Mouse (Mus musculus): ENCODE results near the gene Fbxl17.

The Fbxl17 gene

GRCm38 (mm10) chr17:63499636-63500155 lies at the start of gene Fbxl17:
Fbxl17 (minus strand) TSS chr17:63500017.
- DNase-seq (ENCODE audit: low spot score in 2 of 2): peak; percentile 58 to 64

- DNase-seq (ENCODE audit: low spot score in 2 of 2): peak; percentile 2 to 11
Measured at GRCm38 (mm10) chr17:63547465-63547864, 47.6 kb upstream of the Fbxl17 start.

GRCm38 (mm10) chr17:63534576-63535265 lies 34.9 kb upstream of the Fbxl17 start:
- no peak for DNase-seq (ENCODE audit: low spot score in 2 of 2)

GRCm38 (mm10) chr17:63533074-63533836 lies 33.4 kb upstream of the Fbxl17 start:
- no peak for DNase-seq (ENCODE audit: low spot score in 2 of 2)

GRCm38 (mm10) chr17:63529476-63529875 lies 29.7 kb upstream of the Fbxl17 start:
- no peak for DNase-seq (ENCODE audit: low spot score in 2 of 2)

DNA sequence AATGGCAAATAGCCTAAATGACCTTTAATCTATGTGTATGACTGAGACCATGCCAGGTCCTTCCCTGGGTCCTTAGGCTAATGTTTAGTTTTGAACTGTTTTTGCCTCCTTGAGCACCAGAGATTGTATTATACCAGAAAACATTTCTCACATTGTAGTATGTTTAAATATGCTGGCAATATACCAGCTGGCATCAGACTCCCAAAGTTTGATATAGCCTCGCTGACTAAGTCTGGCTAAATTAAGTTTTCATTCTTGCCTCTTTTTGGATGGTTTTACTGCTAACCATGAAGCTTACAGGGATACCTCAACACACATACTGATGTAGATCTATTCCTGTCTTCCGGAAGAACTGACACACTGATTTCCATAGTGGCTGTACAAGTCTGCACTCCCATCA lies 20.9 kb upstream of the Fbxl17 start:
- peak; percentile 4 to 45 for DNase-seq (ENCODE audit: low spot score in 2 of 2)

DNA sequence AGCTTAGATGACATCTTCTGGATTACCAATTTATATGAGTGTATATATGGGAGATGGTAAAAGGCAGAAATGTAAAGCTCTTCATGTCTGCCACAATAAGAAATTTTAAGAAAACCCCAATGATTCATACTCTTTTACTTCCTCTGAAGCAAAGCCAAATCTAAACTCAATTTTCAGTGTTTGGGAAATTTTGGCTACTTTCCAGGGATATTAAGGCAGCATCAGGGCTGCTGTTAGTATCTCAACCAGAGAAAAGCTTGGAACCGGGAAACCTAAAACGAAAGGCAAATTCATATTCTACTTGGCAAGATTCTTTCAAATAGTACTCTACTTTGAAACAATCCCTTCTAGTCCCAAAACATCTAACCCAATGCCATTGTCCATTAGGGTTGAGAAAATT lies 10.6 kb upstream of the Fbxl17 start:
- no peak for DNase-seq (ENCODE audit: low spot score in 2 of 2)

DNA sequence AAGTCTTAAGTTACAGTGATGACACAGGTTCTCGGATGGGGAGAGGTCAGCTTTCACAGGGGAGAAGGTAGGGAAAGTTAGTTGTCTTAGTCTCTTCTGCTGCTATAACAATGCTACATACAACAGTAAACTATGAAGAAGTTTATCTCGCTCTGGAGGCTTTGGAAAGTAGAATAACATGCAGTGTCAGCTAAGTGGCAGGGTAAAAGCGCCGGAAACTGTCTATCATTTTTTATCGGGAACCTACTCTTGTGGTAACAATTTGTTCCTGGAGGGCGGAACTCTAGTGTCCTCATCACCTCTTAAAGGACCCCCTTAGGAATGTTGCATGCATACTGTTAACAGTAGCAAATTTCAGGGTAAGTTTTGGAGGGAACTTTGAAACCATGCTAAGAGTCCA lies 1.3 kb upstream of the Fbxl17 start:
- DNase-seq (ENCODE audit: low spot score in 2 of 2): no peak

DNA sequence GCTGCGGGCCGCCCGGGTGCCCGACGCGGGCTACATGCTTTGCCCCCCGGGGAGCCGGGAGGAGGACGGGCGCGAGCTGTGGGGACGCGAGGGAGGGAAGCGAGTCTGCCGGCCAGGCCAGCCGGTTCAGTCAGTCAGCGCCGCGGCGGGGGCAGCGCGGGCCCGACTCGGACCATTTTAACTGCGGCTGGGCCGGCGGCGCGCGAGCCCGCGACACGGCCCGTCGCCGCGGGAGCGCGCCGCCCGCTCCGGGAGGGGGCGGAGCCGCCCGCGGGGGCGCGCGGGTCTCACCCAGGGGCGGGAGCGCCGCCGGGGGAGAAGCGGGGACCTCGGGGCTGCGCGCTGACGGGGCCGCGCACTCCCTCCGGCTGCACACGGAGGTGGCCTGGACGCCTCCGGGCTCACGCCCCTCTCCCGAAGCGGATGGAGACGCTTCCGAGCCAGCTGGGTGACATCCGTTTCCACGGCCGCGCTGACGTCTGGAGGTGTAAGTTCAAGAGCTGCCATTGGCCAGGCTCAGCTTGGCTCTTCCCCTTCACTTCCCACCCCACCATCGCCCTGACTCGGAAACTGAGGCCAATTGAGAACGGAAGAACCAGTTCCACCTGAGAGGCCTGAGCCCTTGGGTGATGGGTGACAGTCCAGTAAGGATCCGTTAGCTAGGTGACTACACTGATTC lies 478 bp upstream of the Fbxl17 start:
- peak; percentile 85 to 90 for DNase-seq (ENCODE audit: low spot score in 2 of 2)

DNA sequence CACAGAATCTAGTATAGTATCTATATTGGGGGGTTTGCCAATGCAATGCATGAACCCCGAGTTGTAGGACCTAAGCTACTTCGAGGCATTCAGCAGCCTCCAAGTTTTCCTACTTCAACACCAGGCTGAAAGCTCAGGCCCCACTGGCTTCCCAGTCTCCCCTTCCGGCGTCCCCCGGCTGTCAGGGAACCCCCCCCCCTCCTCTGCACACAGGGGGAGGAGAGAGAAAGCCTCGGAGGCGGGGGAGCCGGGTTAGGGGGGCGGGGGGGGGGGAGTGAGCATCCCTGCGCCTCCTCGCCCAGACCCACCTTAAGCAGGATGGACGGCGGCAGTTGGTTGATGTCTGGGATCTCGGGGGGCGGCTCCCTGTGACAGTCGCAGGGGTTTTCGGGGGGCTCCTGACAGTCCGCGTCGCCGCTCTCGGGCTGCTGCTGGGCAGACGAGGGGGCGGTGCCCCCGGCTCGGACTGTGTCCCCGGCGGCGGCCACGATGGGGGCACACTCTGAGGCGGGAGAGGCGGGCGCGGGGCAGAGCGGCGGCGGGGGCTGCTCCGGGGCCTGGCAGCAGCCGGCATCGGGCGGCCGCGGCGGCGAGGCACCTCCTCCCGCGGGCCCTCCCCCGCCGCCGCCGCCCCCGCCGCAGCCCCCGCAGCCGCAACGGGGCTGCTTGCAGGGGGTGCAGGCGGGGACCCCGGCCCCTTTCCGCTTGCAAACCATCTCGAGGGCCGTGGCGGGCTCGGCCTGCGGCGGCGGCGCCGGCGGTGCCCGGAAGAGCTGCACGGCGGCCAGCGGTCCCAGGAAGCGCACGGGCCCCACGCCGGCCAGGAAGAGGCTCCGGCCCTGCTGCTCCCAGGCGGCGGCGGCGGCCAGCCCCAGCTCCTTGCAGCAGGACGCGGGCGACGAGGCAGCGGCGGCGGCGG lies 841 bp downstream of the Fbxl17 start:
- no peak for DNase-seq (ENCODE audit: low spot score in 2 of 2)

DNA sequence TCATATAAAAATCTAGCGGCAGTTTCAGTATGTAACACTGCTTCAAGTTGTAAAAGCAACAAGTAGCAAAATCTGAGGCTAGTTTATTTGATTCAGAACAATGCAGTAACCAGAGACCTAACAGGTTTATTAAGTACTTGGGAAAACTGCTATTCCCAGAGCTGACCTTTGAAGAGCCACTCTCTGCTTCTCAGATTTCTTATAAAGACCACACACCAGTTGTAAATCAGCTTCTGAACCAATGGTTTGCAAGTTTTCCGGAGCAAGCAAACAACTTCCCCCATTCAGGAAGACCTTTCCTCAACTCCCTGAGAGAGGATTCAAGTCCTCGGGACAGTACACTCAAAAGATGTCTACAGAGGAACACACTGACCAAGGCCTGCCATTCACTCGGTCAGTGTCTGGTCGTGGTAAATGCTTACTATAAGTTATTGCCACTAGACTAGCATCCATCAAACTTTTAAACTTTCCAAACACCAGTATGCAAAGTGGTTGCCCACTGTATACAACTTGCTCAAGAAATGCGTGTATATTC lies 1.6 kb downstream of the Fbxl17 start:
- no peak for DNase-seq (ENCODE audit: low spot score in 2 of 2)

DNA sequence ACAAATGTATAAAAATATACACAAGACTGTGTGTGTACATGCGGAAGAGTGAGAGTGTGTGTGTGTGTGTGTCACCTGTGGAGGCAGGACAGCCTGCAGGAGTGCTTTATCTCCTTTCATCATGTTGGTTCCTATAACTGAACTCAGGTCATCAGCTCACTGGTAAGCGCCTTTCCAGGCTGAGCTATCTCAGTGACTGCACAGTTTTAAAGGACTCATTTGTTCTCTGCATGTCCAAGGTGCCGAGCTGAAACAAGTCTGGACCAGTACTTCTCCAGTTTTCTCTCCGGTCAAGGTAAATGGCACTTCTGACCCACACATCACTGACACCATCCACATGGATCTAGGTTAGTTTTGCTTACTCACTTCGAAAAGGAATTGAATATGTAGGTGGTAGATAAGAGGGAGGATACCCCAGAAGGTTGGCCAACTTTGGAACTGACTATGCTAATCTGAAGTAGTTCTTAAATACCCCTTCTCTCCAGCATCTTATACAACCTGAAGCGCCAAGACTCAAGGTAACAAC lies 2.5 kb downstream of the Fbxl17 start:
- DNase-seq (ENCODE audit: low spot score in 2 of 2): no peak

DNA sequence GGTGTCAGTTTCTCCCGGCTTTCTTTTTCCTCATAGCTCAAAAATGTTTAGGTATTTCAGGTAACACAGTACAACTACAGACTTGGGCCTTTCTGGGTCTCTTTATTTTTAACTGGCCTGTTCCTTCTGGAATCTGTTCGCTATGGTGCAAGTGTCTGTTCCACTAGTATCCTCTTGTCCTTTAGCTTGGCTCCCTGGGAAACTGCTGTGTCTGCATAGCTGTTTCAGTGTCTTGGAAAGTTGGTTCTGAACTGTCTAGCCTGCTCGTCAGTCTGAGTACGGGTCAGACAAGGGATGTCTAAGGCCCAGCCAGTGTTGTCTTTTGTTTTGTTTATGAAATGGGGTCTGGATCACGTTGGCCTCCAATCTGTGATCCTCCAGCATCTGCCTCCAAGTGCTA lies 3.7 kb downstream of the Fbxl17 start:
- DNase-seq (ENCODE audit: low spot score in 2 of 2): no peak

DNA sequence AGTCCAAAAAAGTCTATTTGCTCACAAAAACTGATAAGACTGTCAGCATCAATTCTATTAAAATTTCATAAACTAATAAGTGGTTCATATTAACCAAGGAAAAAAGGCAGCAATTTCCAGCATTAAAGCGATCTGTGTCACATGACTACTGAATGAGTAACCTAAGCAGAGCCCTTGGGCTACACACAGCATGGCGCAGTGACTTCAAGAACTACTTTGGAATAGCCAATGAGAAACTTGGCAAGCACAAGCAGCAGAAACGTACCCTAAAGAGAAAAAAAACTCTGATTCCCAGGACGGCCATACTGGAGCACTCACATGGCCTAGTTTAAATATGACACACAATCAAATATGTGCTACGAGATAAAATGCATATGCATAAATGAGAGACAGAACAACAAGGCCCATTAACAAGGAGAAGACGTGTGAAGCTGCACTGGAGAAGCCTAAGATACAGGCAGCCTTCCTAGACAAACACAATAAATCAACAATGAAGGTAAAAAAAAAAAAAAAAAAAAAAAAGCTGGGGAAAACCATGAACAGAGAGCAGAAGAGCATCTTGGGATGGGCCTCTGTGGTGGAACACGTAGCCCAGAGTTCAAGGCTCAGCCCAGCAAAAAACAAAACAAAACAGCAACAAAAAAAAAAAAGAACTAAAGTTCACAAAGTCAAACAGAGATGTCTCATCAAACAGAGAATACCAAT lies 5.8 kb downstream of the Fbxl17 start:
- DNase-seq (ENCODE audit: low spot score in 2 of 2): no peak

GRCm38 (mm10) chr17:63493274-63493673 lies 6.5 kb downstream of the Fbxl17 start:
- no peak for DNase-seq (ENCODE audit: low spot score in 2 of 2)

DNA sequence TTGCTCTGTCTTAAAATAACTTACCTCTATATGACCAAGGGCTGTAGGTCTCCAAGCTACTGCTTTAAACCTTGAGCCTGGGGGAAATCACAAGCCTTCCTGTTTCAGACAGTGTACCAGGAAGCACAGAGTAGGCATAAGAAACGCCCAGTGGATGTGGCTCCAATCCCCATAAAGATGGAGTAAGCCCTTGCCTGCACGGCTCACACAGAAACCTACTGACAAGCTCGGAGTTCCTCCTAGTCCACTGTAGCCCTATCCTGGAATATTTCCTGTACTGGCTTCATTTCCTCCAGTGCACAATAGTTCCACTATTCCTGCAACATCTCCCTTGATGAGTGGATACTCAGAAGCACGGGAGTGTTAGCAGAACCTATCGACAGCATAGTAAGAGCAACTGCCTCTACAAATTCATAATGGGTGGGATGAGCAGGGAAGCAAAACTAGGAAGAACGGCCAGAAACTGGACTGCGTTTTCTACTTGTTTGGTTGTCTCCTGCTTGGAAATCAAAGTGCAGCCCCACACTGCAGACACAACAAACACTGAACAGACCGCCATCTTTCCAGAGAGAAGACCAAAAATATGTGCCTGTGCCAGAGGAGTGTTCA lies 7.0 kb downstream of the Fbxl17 start:
- DNase-seq (ENCODE audit: low spot score in 2 of 2): no peak

DNA sequence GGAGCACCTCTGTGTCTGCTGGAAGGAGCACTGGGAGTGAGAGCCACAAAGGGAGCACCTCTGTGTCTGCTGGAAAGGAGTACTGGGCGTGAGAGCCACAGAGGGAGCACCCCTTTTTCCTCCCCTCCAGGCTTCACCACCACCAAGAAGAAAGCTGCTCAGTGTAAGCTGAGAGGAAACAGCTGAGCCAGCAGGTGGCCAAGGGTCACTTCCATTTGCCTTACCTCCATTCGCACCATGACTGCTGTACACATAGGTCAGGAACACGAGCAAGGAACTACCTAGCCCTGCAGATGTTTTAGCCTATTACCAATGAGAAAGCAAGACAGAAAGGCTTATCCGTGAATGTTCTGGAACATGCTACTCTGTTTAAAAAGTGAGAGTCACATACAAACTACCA lies 10.3 kb downstream of the Fbxl17 start:
- DNase-seq (ENCODE audit: low spot score in 2 of 2): no peak

- peak; percentile 60 to 78 for DNase-seq (ENCODE audit: low spot score in 2 of 2)
Measured at GRCm38 (mm10) chr17:63467866-63468265, 32.0 kb downstream of the Fbxl17 start.

DNA sequence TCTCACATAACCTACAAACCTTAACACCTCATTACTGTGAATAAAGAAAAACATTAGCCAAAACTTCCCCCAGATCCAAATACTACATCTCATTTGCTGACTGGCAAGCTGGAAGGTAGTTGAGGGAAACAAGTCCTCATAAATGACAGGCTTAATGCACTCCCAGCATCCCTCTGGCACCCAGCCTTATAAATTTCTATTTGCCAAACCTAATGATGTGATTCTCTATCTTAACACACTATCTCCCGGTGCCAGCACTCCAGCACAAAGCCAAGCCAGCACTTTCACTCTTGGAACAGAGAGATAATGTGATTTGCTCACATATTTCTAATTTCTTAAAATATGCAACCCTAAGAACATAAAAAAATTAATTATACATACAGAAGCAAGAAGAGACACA lies 34.6 kb downstream of the Fbxl17 start:
- DNase-seq (ENCODE audit: low spot score in 2 of 2): no peak

- no peak for DNase-seq (ENCODE audit: low spot score in 2 of 2)
Measured at GRCm38 (mm10) chr17:63462512-63462911, 37.3 kb downstream of the Fbxl17 start.

All from frontal cortex, postnatal 36 days (tissue).